Mouse (Mus musculus): ENCODE measurements around the gene Pdk2. TPM values are rescaled to one million over a fixed set of nuclear protein-coding genes. Genes with fewer than 3 reads are reported as not detected.

Gene Pdk2
- total RNA-seq, 1 experiment = 1.7 TPM

GRCm38 (mm10) chr11:95076536-95077111, 35.5 kb upstream of the Pdk2 start, which contains the start of gene Itga3:
Gene Itga3 (minus strand): TSS chr11:95076801.
- Histone ChIP-seq H3K27ac (ENCODE audit: insufficient read depth, low read depth, low read length, poor library complexity, severe bottlenecking) (no peak within 1 kb of the TSS), H3K9me3 (ENCODE audit: control insufficient read depth, insufficient read depth, low read depth, low read length) (no peaks in the 10 kb centered on the region), H3K9ac (ENCODE audit: insufficient read depth, low read depth, low read length, poor library complexity, severe bottlenecking) (peak within 1 kb of the TSS; percentile 65), H3K4me1 (ENCODE audit: control insufficient read depth in 2 of 2, insufficient read depth in 2 of 2, low read length in 2 of 2, poor library complexity in 1 of 2) (peaks cover 11 to 34% of the 10 kb centered on the region in 2 experiments; a peak in 3 of 4 replicates), H3K4me3 (ENCODE audit: insufficient read depth in 1 of 2, low read depth in 1 of 2, low read length in 2 of 2, poor library complexity in 1 of 2, severe bottlenecking in 1 of 2) (peak within 1 kb of the TSS; percentile 72 to 85), H3K36me3 (ENCODE audit: control insufficient read depth, insufficient read depth, low read length, poor library complexity, severe bottlenecking) (no peaks in the 10 kb centered on the region)
- in situ Hi-C loops (cut with MboI; ENCODE audit: low sequenced_read_pairs in 2 of 2, unreplicated experiment in 2 of 2) = no loop called here
- DNase-seq (ENCODE audit: low read depth, low spot score) = peak; percentile 87
- TF ChIP-seq HCFC1 (IDR thresholded peaks at IDR 0.05; ENCODE audit: borderline replicate concordance, insufficient read depth, low read length) (no peak; the same call in 1 of the 2 replicates), MAFK (IDR thresholded peaks at IDR 0.05; ENCODE audit: insufficient read depth, low read depth, low read length) (no peak), ZNF384 (IDR thresholded peaks at IDR 0.05; ENCODE audit: low read depth, low read length) (no peak), CHD2 (IDR thresholded peaks at IDR 0.05; ENCODE audit: low read depth, low read length) (no peak)

DNA sequence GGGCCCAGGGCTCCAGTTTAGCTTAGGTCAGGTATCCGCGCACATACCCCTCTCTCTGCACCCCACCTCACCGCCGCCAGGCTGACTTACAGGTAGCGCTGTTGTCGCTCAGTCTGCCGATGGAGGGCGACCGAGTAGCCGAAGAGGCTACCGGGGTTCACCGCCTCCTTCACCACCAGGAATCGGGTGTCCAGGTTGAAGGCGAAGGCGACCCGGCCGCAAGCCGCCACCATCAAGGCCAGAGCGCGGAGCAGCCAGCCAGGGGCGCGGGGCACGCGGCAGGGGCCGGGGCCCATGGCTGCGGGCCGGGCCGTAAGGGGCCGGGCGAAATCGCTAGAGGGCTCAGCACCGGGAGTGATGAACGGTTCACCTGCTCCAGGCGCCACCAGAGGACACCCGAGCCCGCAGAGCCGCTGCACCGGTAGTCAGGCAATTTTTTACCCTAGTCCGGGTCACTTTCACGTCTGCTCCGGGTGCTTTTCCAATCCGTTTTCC, 34.9 kb upstream of the Pdk2 start:
- H3K36me3 ChIP-seq (ENCODE audit: control insufficient read depth, insufficient read depth, low read length, poor library complexity, severe bottlenecking) = no peaks in the 10 kb centered on the region
- H3K9me3 ChIP-seq (ENCODE audit: control insufficient read depth, insufficient read depth, low read depth, low read length) = no peaks in the 10 kb centered on the region
- peak overlapping the region; percentile 72 to 85 for H3K4me3 ChIP-seq (ENCODE audit: insufficient read depth in 1 of 2, low read depth in 1 of 2, low read length in 2 of 2, poor library complexity in 1 of 2, severe bottlenecking in 1 of 2)
- DNase-seq (ENCODE audit: low read depth, low spot score) = peak; percentile 41
- H3K4me1 ChIP-seq (ENCODE audit: control insufficient read depth in 2 of 2, insufficient read depth in 2 of 2, low read length in 2 of 2, poor library complexity in 1 of 2) = peaks cover 11 to 39% of the 10 kb centered on the region in 2 experiments; a peak in 3 of 4 replicates
- TF ChIP-seq ZNF384 (IDR thresholded peaks at IDR 0.05; ENCODE audit: low read depth, low read length) (no peak), ZC3H11A (IDR thresholded peaks at IDR 0.05; ENCODE audit: borderline replicate concordance, low read depth, low read length) (peak; percentile 13; the same call in 1 of the 2 replicates)
- in situ Hi-C loops (cut with MboI; ENCODE audit: low sequenced_read_pairs in 2 of 2, unreplicated experiment in 2 of 2) = no loop called here
- H3K9ac ChIP-seq (ENCODE audit: insufficient read depth, low read depth, low read length, poor library complexity, severe bottlenecking) = peak overlapping the region; percentile 65
- H3K27ac ChIP-seq (ENCODE audit: insufficient read depth, low read depth, low read length, poor library complexity, severe bottlenecking) = no peak overlapping the region

GRCm38 (mm10) chr11:95075197-95076040, 34.3 kb upstream of the Pdk2 start:
- Histone ChIP-seq H3K27ac (ENCODE audit: insufficient read depth, low read depth, low read length, poor library complexity, severe bottlenecking) (no peak overlapping the region), H3K4me1 (ENCODE audit: control insufficient read depth in 2 of 2, insufficient read depth in 2 of 2, low read length in 2 of 2, poor library complexity in 1 of 2) (peaks cover 14 to 44% of the 10 kb centered on the region in 2 experiments; a peak in 3 of 4 replicates), H3K36me3 (ENCODE audit: control insufficient read depth, insufficient read depth, low read length, poor library complexity, severe bottlenecking) (no peaks in the 10 kb centered on the region), H3K9me3 (ENCODE audit: control insufficient read depth, insufficient read depth, low read depth, low read length) (no peaks in the 10 kb centered on the region), H3K9ac (ENCODE audit: insufficient read depth, low read depth, low read length, poor library complexity, severe bottlenecking) (peak overlapping the region; percentile 65; the same call in 1 of the 2 replicates), H3K4me3 (ENCODE audit: insufficient read depth in 1 of 2, low read depth in 1 of 2, low read length in 2 of 2, poor library complexity in 1 of 2, severe bottlenecking in 1 of 2) (peak overlapping the region; percentile 72 to 85)
- no peak for DNase-seq (ENCODE audit: low read depth, low spot score)
- no peak for TF ChIP-seq HCFC1 (IDR thresholded peaks at IDR 0.05; ENCODE audit: borderline replicate concordance, insufficient read depth, low read length)
- TF ChIP-seq CHD2 (IDR thresholded peaks at IDR 0.05; ENCODE audit: low read depth, low read length) = no peak
- TF ChIP-seq ZC3H11A (IDR thresholded peaks at IDR 0.05; ENCODE audit: borderline replicate concordance, low read depth, low read length) = no peak
- no peak for TF ChIP-seq MAFK (IDR thresholded peaks at IDR 0.05; ENCODE audit: insufficient read depth, low read depth, low read length)
- no peak for TF ChIP-seq ZNF384 (IDR thresholded peaks at IDR 0.05; ENCODE audit: low read depth, low read length)
- in situ Hi-C loops (cut with MboI; ENCODE audit: low sequenced_read_pairs in 2 of 2, unreplicated experiment in 2 of 2) = no loop called here

DNA sequence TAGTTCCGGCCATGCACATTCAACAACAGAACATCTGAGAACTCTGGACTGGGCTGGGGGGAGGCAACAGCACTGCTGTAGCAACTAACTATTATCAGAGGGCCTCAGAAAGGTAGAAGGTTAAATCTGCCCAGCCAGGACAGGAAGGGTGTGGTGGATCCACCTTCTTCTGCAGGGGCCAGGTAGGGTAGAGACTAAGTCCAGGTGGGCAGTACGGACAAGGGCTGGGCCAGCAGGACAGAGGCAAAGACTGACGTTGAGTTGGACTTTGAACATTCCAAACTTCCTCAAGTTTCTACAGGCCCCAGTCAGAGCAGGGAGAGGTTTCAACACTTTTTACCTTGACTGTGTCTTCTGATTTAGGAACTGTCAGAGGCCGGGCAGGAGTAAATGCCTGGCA, 33.5 kb upstream of the Pdk2 start:
- DNase-seq (ENCODE audit: low read depth, low spot score) = no peak
- no peak for TF ChIP-seq MAFK (IDR thresholded peaks at IDR 0.05; ENCODE audit: insufficient read depth, low read depth, low read length)
- TF ChIP-seq CHD2 (IDR thresholded peaks at IDR 0.05; ENCODE audit: low read depth, low read length) = no peak
- no peak for TF ChIP-seq ZC3H11A (IDR thresholded peaks at IDR 0.05; ENCODE audit: borderline replicate concordance, low read depth, low read length)
- no peak for TF ChIP-seq HCFC1 (IDR thresholded peaks at IDR 0.05; ENCODE audit: borderline replicate concordance, insufficient read depth, low read length)
- TF ChIP-seq ZNF384 (IDR thresholded peaks at IDR 0.05; ENCODE audit: low read depth, low read length) = no peak
- in situ Hi-C loops (cut with MboI; ENCODE audit: low sequenced_read_pairs in 2 of 2, unreplicated experiment in 2 of 2) = no loop called here
- H3K9ac ChIP-seq (ENCODE audit: insufficient read depth, low read depth, low read length, poor library complexity, severe bottlenecking) = no peak overlapping the region
- no peak overlapping the region for H3K27ac ChIP-seq (ENCODE audit: insufficient read depth, low read depth, low read length, poor library complexity, severe bottlenecking)
- no peak overlapping the region; a peak in 1 of 4 replicates for H3K4me3 ChIP-seq (ENCODE audit: insufficient read depth in 1 of 2, low read depth in 1 of 2, low read length in 2 of 2, poor library complexity in 1 of 2, severe bottlenecking in 1 of 2)
- H3K4me1 ChIP-seq (ENCODE audit: control insufficient read depth in 2 of 2, insufficient read depth in 2 of 2, low read length in 2 of 2, poor library complexity in 1 of 2) = peaks cover 14 to 46% of the 10 kb centered on the region in 2 experiments; a peak in 3 of 4 replicates
- no peaks in the 10 kb centered on the region for H3K9me3 ChIP-seq (ENCODE audit: control insufficient read depth, insufficient read depth, low read depth, low read length)
- no peaks in the 10 kb centered on the region for H3K36me3 ChIP-seq (ENCODE audit: control insufficient read depth, insufficient read depth, low read length, poor library complexity, severe bottlenecking)
